Mouse (Mus musculus): Measurements from ENCODE around the gene Tenm2. TPM values are rescaled to one million over a fixed set of nuclear protein-coding genes. Genes with fewer than 3 reads are reported as not detected.

Tenm2 gene
- polyA plus RNA-seq, 1 experiment from 2014 or later: 0.80 TPM

DNA sequence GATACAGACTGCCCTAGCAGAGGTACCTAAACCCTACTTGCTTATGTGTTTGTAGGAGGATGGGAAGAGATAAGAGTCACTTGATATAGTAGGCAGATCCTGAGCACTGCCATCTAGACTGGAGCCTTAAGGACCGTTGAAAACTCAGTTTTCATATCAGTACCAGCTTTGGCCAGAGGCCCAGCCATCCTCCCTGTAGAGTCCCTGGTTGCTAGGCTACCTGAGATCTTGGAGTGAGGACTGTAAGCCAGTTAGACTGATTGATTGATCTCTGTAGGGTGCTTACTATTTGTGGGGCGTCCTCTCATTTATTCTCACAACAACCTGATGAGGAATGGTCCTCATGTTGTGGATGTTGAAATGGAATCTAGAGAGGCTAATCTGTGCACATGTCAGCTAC, 1041.4 kb downstream of the Tenm2 start:
- H3K4me2 ChIP-seq (ENCODE audit: low read length): no peak overlapping the region
- 82% methylated on average over 2 of the region's 2 CpGs for WGBS
- no peaks in the 10 kb centered on the region for H3K36me3 ChIP-seq (ENCODE audit: insufficient read depth, low read length)
- H3K4me3 ChIP-seq (replicated peaks; ENCODE audit: low read depth, low read length): no peak overlapping the region
- no peak for DNase-seq (ENCODE audit: low spot score)
- ATAC-seq (replicated peaks; ENCODE audit: low FRiP score, low read depth): no peak
- no peaks in the 10 kb centered on the region for H3K27me3 ChIP-seq (ENCODE audit: insufficient read depth, low read length)
- H3K9me3 ChIP-seq (replicated peaks; ENCODE audit: low read length): no peaks in the 10 kb centered on the region
- H3K27ac ChIP-seq: no peak overlapping the region
- TF ChIP-seq CTCF (IDR thresholded peaks at IDR 0.05; ENCODE audit: low read depth): no peak
- no peaks in the 10 kb centered on the region for H3K4me1 ChIP-seq (replicated peaks; ENCODE audit: insufficient read depth, low read length)
- H3K9ac ChIP-seq (ENCODE audit: low read depth, low read length): no peak overlapping the region

DNA sequence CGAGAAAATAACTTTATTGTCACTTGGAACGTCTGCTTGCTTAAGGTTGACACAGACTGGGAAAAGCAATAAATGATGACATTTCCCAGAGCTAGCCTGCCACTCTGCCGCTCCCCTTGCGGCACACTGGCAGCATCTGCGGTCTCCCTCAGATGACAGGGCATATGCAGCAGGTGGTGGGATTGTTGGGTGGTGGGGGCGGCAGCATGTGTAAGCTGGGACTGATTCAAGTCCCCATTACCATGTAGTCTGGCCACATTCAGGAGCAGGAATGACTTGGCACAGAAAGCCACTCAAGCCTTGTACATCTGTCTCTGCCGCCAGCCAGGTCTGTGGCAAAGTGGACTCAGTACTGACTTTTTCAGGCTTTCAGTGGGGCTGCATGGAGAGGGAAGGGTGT, 1059.7 kb downstream of the Tenm2 start:
- Histone ChIP-seq H3K27ac (no peak overlapping the region), H3K9ac (ENCODE audit: low read depth, low read length) (no peak overlapping the region), H3K36me3 (ENCODE audit: insufficient read depth, low read length) (no peaks in the 10 kb centered on the region), H3K4me2 (ENCODE audit: low read length) (no peak overlapping the region), H3K4me1 (replicated peaks; ENCODE audit: insufficient read depth, low read length) (no peaks in the 10 kb centered on the region), H3K9me3 (replicated peaks; ENCODE audit: low read length) (no peaks in the 10 kb centered on the region), H3K27me3 (ENCODE audit: insufficient read depth, low read length) (no peaks in the 10 kb centered on the region), H3K4me3 (replicated peaks; ENCODE audit: low read depth, low read length) (no peak overlapping the region)
- WGBS: 50% methylated on average over 7 of the region's 7 CpGs
- ATAC-seq (replicated peaks; ENCODE audit: low FRiP score, low read depth): no peak
- no peak for DNase-seq (ENCODE audit: low spot score)
- no peak for TF ChIP-seq CTCF (IDR thresholded peaks at IDR 0.05; ENCODE audit: low read depth)

DNA sequence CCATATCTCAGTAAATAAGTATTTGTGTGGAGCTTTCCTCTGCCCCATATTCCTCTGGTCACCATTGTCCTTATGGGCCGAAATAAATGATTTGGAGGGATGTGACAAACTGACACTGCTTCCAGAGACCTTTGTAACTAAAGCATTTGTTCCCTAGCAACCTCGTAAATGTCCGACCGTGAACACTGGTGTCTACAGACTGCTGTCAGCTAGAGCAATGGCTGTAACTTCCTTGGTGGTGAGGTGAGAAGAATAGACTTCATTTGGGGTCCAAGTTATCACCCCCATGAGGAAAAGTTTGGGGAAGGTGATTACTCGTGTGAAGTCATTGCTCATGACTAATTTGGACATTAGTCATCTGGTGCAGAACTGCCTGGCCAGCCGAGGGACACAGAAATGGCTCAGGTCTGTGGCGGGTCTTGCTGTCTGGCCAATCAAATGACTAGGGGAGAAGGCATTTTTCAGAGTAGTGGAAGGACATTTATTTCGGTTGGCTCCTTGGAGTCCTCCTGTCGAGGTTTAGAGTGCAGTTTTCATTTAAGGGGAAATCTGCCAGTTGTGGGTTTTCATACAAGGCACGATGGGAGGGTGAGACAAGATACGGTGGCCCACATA, 1062.6 kb downstream of the Tenm2 start:
- WGBS: 37% methylated on average over 11 of the region's 11 CpGs
- H3K9me3 ChIP-seq (replicated peaks; ENCODE audit: low read length): no peaks in the 10 kb centered on the region

DNA sequence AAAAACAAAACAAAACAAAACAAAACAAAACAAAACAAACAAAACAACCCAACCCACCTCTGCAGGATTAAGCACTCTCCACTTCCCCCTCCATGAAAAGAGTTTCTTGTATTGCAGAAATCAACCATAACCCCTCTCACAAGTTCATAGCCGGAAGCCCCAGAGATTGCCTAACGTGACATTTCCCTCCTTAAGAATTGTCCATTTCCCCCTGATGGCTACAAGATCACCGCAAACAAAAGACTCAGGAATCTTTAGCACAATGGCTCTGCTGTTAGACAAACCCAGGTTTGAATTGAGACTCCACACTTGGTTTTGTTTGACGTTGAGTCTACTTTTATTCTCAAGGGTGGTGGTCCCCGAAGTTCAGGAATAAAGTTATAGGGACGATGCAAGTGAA, 1063.2 kb downstream of the Tenm2 start:
- DNase-seq (ENCODE audit: low spot score): no peak
- Histone ChIP-seq H3K4me3 (replicated peaks; ENCODE audit: low read depth, low read length) (no peak overlapping the region), H3K4me1 (replicated peaks; ENCODE audit: insufficient read depth, low read length) (no peaks in the 10 kb centered on the region), H3K27me3 (ENCODE audit: insufficient read depth, low read length) (no peaks in the 10 kb centered on the region), H3K36me3 (ENCODE audit: insufficient read depth, low read length) (no peaks in the 10 kb centered on the region), H3K9ac (ENCODE audit: low read depth, low read length) (no peak overlapping the region), H3K4me2 (ENCODE audit: low read length) (no peak overlapping the region), H3K9me3 (replicated peaks; ENCODE audit: low read length) (no peaks in the 10 kb centered on the region), H3K27ac (no peak overlapping the region)
- WGBS: 75% methylated on average over 6 of the region's 6 CpGs
- no peak for ATAC-seq (replicated peaks; ENCODE audit: low FRiP score, low read depth)
- no peak for TF ChIP-seq CTCF (IDR thresholded peaks at IDR 0.05; ENCODE audit: low read depth)

More for the DNA sequence above, 1062.6 kb downstream of the Tenm2 start:
- H3K4me1 ChIP-seq (replicated peaks; ENCODE audit: insufficient read depth, low read length): no peaks in the 10 kb centered on the region
- ATAC-seq (replicated peaks; ENCODE audit: low FRiP score, low read depth) (no peak), DNase-seq (ENCODE audit: low spot score) (no peak)
- no peaks in the 10 kb centered on the region for H3K27me3 ChIP-seq (ENCODE audit: insufficient read depth, low read length)
- no peak overlapping the region for H3K9ac ChIP-seq (ENCODE audit: low read depth, low read length)
- H3K27ac ChIP-seq: no peak overlapping the region
- no peaks in the 10 kb centered on the region for H3K36me3 ChIP-seq (ENCODE audit: insufficient read depth, low read length)
- no peak overlapping the region for H3K4me3 ChIP-seq (replicated peaks; ENCODE audit: low read depth, low read length)
- TF ChIP-seq CTCF (IDR thresholded peaks at IDR 0.05; ENCODE audit: low read depth): no peak
- no peak overlapping the region for H3K4me2 ChIP-seq (ENCODE audit: low read length)

DNA sequence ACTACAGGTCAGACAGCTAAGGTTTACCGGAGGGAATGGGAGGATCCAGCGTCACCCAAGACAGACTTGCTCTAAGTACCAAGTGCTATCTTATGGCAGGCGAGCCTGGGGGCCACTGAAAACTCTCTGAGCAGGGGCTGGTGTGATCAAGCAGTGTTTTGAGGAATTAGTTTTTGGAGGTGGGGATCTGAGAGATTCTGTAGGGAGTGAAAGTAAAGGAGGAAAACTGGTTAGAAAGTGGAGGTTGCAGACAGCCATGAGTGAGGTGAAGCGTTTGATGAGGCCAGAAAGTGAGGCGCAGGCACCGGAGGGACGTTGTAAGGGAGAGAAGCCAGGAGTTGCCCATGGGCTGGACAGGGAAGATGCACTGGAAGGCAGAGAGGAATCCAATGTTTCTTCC, 1063.8 kb downstream of the Tenm2 start:
- no peak for TF ChIP-seq CTCF (IDR thresholded peaks at IDR 0.05; ENCODE audit: low read depth)
- Histone ChIP-seq H3K9me3 (replicated peaks; ENCODE audit: low read length) (no peaks in the 10 kb centered on the region), H3K4me3 (replicated peaks; ENCODE audit: low read depth, low read length) (no peak overlapping the region), H3K27ac (no peak overlapping the region), H3K36me3 (ENCODE audit: insufficient read depth, low read length) (no peaks in the 10 kb centered on the region), H3K4me2 (ENCODE audit: low read length) (no peak overlapping the region), H3K9ac (ENCODE audit: low read depth, low read length) (no peak overlapping the region), H3K4me1 (replicated peaks; ENCODE audit: insufficient read depth, low read length) (no peaks in the 10 kb centered on the region), H3K27me3 (ENCODE audit: insufficient read depth, low read length) (no peaks in the 10 kb centered on the region)
- DNase-seq (ENCODE audit: low spot score) (no peak), ATAC-seq (replicated peaks; ENCODE audit: low FRiP score, low read depth) (no peak)
- 73% methylated on average over 7 of the region's 7 CpGs for WGBS

DNA sequence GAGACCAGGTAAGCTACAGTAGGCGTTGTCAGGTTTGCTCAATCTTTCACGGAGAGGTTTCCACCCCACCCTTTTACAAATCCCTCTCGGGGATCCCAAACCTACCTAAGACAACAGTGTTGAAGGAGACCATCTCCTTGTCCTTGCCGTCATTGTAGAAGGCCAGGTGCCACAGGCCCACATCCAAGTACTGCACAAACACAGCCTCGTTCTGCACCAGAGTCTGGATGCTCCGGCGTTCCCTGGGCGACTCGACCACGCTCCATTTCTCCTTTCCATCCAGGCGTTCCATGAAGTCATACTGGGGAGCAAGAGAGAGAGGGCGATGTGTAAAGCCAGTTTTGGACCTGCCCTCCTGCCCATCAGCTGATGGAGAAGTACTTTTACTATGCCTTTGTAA, 1064.5 kb downstream of the Tenm2 start:
- ATAC-seq (replicated peaks; ENCODE audit: low FRiP score, low read depth): no peak
- H3K36me3 ChIP-seq (ENCODE audit: insufficient read depth, low read length): no peaks in the 10 kb centered on the region
- H3K27me3 ChIP-seq (ENCODE audit: insufficient read depth, low read length): no peaks in the 10 kb centered on the region
- H3K4me1 ChIP-seq (replicated peaks; ENCODE audit: insufficient read depth, low read length): no peaks in the 10 kb centered on the region
- no peak overlapping the region for H3K9ac ChIP-seq (ENCODE audit: low read depth, low read length)
- DNase-seq (ENCODE audit: low spot score): no peak
- H3K9me3 ChIP-seq (replicated peaks; ENCODE audit: low read length): no peaks in the 10 kb centered on the region
- WGBS: 81% methylated on average over 12 of the region's 12 CpGs
- H3K4me3 ChIP-seq (replicated peaks; ENCODE audit: low read depth, low read length): no peak overlapping the region
- TF ChIP-seq CTCF (IDR thresholded peaks at IDR 0.05; ENCODE audit: low read depth): no peak
- no peak overlapping the region for H3K27ac ChIP-seq
- no peak overlapping the region for H3K4me2 ChIP-seq (ENCODE audit: low read length)

DNA sequence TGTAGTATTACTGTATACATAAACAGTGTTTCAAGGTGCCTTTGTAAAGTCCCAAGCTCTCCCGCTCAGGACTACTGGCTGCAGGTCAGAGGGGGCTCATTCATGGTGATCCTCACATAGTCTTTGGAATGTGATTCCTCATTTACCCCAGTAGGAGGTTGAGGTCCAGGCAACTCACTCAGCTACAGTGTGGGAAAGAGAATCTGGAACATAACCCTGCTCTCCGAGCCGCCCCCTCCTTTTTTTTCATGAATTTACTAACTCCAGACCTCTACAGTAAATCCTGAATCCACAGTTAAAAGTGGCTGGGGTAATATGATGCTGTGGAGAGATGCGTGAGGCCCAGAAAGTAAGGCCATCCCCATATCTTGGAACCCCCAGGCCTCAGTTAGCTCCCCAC, 1066.0 kb downstream of the Tenm2 start:
- Histone ChIP-seq H3K4me2 (ENCODE audit: low read length) (no peak overlapping the region), H3K9me3 (replicated peaks; ENCODE audit: low read length) (no peaks in the 10 kb centered on the region), H3K27me3 (ENCODE audit: insufficient read depth, low read length) (no peaks in the 10 kb centered on the region), H3K4me1 (replicated peaks; ENCODE audit: insufficient read depth, low read length) (no peaks in the 10 kb centered on the region), H3K36me3 (ENCODE audit: insufficient read depth, low read length) (no peaks in the 10 kb centered on the region), H3K4me3 (replicated peaks; ENCODE audit: low read depth, low read length) (no peak overlapping the region), H3K27ac (no peak overlapping the region), H3K9ac (ENCODE audit: low read depth, low read length) (no peak overlapping the region)
- 62% methylated on average over 4 of the region's 4 CpGs for WGBS
- DNase-seq (ENCODE audit: low spot score) (no peak), ATAC-seq (replicated peaks; ENCODE audit: low FRiP score, low read depth) (no peak; the same call in 1 of the 2 replicates)
- no peak for TF ChIP-seq CTCF (IDR thresholded peaks at IDR 0.05; ENCODE audit: low read depth)

All from kidney, postnatal 0 days (tissue).